Mouse (Mus musculus) embryonic fibroblast, embryonic 13.5 days (primary cell): ENCODE results near the gene Dnah2.

Experiments used
- CTCF ChIP-seq: IDR thresholded peaks from 2 replicates; pipeline ENCODE4 v1.5.1; 2011; ENCODE audit warnings: mild to moderate bottlenecking, control low read depth, low read length, moderate library complexity, borderline replicate concordance; ENCODE audit not compliant: insufficient read depth
- POLR2A ChIP-seq: IDR thresholded peaks from 2 replicates; pipeline ENCODE4 v1.6.1; 2011; ENCODE audit warnings: low read depth, mild to moderate bottlenecking, control low read depth, low read length, moderate library complexity

DNA sequence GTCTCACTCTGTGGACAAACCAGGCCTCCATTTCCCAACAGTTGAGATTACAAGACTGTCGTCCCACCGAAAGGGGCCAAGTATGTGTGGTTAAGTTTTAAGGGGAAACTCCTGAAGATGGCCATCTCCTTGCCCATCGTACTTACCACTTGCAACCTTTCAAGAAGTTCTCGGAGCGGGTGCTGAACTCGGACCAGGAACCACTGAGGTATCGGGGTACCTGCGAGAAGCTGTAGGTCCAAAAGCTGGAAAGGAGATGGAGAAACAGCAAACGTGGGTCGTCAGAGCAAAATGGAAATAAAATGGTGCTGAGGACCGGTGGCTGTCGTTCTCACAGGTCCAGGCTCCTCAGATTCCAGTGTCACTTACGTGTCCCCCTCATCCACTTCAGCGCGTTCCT is 29.4 kb upstream of the Dnah2 start:
- TF ChIP-seq CTCF (no peak), POLR2A (no peak)
